Mouse (Mus musculus): ENCODE measurements around the gene Cntn4.

Cntn4 gene

DNA sequence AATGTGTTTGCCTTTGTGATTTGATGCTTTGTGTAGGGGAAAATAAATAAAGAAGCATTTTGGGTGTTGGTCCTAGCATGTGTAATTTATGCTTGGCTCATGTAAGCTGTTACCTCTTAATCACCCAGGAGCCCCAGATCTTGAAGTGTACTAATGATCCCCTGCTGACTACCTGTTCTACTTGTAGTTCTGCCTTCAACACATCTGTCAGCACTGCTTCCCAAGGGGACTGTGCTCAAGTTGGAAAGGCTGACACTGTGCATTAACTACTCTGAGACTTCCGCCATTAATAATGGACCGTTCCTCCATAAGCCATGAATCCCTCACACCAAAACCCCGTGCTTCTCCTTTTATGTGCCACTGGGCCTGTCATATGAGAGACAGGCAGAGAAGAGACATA lies 778.2 kb downstream of the Cntn4 start:
- intact Hi-C loops (cut with DNase I): no loop called here

DNA sequence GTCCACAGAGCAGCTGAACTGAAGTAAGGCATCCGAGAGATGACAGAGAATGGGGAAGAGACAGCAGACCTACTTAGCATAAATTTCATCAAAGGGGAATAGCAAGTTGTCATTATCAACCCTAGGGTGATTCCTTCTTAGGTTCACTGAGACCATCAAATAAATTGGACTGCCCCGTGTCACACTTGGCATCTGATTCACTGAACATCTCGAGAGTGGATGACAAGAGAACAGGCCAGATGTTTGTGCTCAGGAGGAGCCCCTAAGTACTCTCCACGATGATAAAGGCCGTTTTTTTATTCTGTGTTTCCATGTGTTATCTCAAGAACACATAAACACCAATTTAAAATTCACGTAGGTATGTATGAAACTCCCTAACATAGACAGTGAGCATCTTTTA lies 780.7 kb downstream of the Cntn4 start:
- intact Hi-C loops (cut with DNase I): no loop called here

DNA sequence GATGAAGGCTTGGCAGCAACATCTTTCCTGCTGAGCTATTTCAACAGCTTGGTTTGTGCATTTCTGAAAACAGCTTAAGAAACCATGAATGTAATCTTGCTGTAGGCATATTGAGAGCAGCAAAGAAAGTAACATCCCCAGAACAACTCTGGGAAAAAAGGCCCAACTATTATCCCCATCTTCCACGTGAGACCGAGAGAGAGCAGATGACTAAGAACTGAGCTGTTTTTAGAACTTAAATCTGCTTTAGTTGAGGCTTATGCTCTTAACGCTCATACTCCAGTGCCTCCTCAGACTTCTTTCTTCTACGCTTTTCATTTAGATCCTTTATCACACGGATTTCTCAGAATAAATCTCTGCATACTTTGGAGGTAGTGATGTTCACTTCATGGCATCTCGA lies 784.9 kb downstream of the Cntn4 start:
- intact Hi-C loops (cut with DNase I): no loop called here

DNA sequence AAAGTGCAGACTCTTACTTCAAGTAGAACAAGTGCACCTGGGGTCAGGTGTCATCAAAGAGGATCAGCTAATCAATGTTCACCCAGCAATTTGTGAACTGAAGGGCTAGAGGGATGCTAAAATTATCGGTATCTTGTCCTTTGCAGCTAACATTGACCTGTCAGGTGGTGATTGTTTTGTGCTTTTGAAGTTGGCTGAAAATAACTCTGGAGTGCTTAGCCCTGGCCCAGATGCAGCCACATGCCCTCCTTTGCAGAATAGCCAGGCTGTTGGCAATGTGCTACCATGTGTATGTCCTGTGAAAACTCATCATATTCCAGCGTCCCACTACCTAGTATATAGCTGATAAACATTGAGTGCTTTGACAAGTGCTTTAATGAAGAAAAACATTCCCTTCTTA lies 786.4 kb downstream of the Cntn4 start:
- intact Hi-C loops (cut with DNase I): no loop called here

DNA sequence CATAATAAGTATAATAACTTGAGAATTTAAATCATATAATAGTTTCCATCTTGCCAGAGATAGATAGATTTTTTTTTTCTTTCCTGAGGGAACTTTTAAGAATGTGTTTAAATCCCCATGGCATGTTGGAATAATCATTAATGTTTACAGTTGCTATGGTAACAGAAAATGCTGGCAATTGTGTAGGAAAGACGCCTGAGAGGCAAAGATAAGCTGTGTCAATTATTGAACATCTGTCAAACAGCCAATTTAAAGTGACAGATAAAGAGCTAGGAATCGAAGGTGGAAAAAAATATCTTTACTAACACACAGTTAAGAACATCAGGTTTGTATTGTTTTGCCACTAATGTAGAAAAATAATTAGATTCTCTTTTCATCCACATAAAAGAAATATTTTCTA lies 788.3 kb downstream of the Cntn4 start:
- intact Hi-C loops (cut with DNase I): no loop called here

DNA sequence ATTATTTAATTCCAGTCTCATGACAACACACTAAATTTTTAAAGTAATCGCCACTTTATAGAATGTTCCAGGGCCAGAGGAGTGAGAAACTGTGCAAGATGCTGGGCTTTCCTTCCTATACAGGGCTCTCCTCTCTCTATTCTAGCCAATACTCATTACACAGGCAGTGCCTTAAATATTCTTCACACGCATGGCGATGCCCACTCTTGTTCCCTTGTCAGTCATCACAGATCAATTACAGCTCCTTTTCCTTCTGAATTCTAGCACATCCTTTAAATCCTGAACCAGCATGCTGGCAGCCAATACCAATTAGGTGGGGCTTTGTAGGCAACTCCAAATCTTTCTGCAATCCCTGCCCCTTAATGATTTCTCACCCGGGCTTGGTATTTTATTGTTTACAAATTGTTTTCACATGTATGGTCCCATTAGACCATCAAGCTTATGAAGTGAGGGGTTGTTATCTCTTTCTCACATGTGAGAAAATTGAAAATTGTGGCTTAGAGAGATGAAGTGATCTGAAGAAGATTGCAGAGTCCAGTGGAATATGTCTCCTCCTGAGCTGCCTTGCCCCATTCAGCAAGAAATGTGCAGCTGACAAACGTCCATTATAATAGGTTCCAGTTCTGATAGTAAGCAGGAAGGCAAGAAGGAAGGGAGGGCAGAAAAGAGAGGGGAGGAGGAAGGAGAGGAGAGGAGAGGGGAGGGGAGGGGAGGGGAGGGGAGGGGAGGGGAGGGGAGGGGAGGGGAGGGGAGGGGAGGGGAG lies 789.0 kb downstream of the Cntn4 start:
- intact Hi-C loops (cut with DNase I): no loop called here

DNA sequence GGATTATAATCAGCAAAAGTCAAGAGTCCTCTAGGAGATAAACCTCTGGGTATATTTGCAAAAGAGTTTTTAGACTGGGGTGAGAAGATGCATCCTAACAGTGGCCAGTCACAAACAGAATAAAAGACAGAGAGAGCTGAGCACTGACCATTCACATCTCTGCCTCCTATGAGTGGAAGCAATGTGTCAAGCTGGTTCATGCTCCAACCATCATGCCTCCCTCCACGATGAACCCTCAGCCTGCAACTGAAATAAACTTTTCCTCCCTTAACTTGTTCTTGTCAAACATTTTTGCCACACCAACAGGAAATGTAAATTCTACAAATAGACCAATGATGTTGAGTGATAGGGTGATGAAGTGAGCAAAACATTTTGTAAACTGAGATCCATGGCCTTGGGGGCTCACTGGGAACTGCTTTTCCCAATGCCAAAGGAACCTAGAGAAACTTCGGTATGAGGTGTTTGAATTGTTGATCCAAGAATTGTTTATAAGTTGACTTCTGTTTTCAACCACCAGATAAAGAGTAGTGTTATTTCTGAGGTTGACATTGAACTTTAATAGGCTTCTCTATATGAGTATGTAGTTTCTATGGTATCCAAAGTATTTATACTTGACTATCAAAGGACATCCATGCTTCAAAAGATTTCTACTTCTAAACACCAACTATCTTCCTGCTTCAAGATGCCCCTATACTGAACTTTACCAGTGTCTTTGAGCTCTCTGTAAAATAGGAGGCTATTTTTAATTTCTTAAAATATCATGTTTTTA lies 794.6 kb downstream of the Cntn4 start:
- intact Hi-C loops (cut with DNase I): no loop called here

DNA sequence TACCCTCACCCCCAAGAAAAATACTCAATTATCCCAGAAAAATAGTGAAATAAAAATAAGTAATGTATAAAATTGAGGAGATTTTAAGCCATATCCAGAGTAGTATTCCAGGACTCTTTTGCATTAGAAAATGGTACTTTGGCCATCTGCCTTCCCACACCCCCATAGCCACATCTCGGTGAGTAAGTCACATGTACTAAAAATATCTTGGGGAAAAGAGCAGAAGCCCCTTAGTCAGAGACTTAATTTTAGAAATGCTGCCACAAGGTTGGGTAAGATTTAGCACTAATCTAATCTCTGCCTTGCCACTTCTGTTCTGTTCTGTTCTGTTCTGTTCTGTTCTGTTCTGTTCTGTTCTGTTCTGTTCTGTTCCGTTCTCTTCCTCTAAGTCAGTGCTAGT lies 796.4 kb downstream of the Cntn4 start:
- intact Hi-C loops (cut with DNase I): no loop called here

DNA sequence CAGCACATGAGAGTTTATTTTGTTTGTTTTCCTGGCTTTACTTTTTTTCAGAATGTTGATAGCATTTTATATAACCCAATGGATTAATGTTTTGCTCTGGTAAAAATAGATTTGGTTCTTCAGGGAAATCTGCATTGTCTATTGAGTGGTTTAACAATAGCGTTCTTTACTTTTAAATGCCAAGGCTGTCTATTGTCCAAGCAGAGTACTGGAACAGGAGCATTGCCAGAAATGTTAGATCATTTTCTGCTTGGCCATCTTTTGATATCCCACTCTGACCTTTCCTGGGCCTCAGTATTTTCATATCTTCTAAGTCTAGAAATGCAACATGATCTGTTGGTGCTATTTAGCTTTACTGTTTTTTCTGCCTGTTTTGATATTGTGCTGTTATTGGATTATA lies 804.1 kb downstream of the Cntn4 start:
- intact Hi-C loops (cut with DNase I): no loop called here

DNA sequence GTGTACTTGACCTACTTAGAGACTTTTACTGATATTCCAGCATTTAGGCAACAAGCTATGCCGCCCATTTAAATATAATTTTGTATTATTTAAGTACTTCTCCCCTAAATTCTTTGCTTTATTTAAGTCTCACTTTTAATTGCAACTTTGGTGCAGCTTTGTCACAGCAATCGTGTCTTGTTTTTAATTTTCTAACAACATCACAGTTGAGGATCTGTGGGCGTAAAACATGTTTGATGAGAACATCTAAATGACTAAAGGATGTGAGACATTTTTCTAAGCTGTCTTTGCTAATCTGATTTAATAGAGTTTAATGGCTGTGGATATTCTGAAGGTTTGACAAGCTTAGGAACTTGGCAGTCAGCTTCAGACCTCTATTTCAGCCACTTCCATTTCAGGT lies 818.8 kb downstream of the Cntn4 start:
- intact Hi-C loops (cut with DNase I): no loop called here

DNA sequence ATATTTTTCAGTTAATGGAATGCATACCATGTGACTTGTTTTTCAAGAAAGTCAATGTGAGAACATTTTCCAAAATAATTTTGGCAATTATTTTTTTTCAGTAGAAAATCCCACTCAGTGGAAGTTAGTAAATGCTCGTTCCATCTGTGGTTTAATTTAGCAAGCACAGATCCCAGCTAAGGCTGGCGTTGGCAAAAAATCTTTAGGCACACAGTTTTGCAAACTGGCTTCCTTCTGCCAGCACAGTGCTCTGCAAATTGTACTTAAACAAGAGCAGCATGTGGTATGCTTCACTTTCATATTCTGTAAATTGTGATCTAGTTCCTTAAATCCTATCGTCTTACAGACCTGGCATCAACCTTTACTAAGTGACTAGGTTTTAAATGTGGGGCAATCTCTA lies 821.7 kb downstream of the Cntn4 start:
- intact Hi-C loops (cut with DNase I): no loop called here

DNA sequence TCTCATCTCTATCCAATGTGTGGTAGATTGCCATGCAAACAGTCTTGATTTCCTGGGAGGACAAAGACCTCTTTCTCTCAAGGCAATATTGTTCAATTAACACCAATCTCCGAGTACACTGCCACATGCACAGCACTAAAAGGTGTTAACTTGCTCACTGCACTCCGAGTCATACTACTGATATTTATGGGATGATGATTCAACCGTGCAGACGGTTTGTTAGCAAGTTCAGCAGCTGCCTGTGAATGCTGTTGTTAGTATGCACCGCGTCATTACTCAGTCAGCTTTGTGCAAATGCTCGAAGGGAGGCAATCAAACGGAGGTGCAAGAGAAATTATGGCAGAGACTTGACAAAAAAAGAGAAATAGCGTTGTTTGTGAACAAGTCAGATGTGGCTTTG lies 826.5 kb downstream of the Cntn4 start:
- intact Hi-C loops (cut with DNase I): no loop called here

DNA sequence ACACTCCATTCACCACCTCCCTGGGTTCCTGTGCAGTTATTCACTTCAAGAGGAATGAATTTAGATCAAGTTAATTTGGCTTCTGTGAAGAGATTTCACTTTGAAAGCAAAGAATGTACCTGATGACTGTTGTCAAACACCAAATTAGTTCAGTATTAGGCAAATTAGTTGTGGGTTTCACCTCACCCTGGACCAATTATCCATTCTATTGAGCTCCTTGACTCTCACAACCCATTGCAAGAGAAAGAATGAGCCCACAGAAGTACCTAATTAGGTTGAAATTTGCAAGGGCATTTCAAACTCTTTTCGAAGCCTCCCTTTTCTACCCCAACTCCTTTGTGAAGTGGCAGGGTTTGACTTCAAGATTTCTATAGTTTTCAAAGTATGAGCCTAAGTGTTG lies 842.9 kb downstream of the Cntn4 start:
- intact Hi-C loops (cut with DNase I): no loop called here

DNA sequence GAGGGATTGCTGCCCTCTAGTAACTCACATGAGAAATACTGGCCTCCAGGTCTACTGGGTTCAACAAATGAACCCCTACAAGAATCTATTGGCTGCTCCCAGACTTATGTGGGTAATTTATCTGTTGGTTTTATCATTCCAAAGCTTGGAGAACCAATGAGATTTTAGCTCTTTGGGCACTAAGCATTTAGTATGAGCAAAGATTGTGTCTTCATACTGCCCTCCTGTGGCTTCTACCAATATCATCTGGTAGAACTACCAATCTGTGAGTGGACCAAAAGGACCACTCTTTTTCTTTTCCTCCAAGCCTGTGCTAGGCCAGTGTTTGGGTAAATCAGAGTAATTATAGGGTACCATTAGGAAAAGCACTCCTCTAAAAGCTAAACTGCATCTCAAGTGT lies 866.0 kb downstream of the Cntn4 start:
- intact Hi-C loops (cut with DNase I): no loop called here

DNA sequence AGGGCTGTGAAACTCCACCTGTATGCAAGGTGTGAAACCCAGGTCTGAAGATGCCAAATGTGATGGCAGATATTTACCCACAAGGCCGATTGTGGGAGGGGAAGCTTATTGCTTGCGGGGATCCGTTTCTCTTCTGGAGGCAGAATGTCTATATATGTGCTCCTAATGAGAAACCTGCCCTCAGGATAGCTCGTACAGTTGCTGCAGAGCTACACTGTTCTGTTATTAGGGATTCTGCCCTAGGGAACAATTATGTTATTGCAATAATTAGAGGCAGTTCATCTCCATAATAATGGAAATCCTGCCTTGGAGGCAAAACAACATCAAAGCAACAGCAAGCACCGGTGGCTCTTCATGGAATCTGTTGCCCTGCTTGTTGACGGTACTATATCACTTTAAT lies 884.2 kb downstream of the Cntn4 start:
- intact Hi-C loops (cut with DNase I): no loop called here

DNA sequence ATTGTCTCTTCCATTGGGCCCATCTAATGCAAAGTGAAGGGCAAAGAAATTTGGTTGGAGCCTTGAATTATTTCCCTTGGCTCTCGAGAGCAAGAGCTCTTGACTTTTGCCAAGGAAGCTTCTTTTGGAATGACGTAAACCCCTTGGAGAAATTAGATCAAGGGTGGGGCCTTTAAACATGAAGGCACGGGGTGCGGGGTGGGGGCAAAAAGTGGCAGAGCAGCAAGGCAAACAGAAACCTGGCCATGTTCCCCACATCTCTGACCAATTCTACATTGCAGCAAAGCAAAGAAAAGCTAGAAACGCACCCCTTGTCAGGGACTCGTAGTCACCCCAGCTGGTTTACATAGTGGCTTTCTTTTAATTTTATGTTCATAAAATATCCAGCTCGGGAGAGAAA lies 887.9 kb downstream of the Cntn4 start:
- intact Hi-C loops (cut with DNase I): no loop called here

DNA sequence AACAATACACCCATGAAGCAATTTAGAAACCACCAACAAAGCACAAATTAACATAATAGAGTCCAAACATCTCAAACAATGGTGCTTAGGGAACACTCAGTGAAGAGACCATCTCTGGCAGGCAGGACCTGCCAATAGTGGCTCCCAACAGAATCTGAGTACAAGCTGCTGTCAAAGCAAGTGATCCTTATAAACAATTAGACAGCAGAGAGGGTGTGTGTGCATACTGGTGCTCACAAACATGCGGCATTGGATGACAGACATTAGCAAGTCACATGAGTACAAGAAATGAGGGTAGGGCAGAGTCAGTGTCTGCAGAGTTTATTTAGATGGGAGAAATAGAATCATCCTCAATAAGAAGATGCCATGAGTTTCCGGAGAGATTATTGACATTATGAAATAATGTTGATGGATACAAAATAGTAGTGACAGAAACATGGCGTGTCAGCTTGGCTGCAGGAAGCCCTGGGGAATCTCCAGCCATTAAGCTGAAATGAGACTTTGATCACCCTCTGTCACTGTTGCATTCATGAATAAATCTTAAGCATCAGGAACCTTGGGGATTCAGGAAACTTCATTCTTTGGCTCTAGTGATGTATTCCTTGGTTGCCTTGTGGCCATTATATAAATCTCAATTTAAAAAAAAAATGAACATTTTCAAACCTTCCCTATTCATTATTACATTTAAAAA lies 888.5 kb downstream of the Cntn4 start:
- intact Hi-C loops (cut with DNase I): no loop called here

DNA sequence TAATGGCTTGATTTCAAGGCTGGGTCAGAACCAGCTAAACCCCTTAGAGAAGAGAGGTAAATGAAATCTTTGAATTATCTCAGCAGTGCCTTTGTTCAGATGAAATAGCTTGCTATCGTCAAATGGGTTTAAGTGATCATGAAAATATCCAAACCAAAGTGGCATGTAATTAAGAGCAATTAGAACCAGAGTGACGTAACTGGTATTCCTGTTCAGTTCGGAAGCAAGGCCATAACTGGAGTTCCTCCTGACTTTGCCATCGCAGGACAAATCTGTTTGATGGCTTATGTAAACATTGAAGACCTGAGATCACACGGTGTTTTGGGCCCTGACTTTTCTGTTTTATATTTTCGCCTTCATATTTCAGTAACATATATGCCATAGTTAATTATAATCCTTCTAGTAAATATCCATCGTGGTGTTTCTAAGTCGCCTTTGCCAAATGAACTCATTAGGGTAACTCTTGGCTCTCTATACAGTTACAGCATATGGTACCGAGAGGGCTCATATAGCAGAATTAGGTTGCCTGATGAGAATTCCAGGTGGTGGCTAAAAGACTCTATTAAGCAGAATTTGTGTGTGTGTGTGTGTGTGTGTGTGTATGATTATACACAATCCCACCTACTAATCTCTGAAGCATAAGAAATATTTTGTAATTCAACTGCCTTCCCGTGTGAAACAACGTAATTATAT lies 889.6 kb downstream of the Cntn4 start:
- intact Hi-C loops (cut with DNase I): no loop called here

DNA sequence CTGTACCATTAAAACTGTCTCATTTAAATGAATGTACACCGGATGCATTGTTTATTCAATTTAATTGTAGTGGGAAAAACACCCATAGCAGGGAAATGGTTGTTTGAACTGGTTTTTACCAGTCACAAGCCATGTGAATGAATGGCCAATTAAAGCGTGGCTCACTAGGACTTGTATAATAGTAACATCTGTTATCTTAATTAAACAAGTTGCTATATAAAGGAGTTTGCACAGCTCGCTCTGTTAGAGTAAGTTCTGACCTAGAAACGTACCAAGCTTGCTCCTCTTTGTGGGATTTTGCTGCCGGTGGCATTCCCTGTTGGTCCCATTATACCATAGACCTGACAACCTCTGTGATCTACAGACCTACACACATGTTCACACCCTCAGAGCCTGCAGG lies 902.7 kb downstream of the Cntn4 start:
- intact Hi-C loops (cut with DNase I): no loop called here

DNA sequence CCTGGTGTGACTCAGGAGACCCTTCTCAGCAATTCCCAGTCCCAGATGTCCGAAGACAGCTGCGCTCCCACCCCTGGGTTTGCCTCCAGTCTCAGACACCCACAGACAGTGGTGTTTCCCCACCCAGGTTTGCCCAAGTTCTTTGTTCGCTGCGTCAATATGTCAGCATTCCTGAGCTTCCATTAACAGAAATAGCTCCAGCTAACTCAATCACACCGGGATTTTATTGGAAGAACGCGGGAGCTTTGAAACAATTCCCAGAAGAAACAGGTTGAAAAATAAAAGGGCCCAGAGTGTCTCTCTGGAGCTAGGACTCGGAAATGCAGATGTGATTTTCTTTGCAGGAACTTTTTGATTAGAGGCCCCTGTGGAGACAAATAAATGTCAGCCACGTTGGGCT lies 916.3 kb downstream of the Cntn4 start:
- intact Hi-C loops (cut with DNase I): no loop called here

DNA sequence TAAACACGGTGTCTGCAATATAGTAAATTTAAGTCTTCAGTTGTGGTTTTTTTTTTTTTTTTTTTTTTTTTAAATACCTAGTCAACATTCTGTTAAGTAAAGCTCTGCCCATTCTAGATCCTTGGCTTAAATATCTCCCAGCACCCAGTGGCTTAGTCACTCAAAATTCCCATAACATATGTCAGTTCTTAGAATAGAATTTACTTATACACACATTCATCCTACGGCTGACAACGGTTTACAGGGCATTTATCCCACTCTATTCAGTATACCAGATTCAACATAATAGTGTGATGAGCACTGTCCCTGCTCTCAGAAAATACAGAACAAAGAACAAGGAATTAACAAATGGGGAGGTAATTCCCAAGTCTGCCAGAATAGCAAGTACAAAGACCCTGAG lies 939.6 kb downstream of the Cntn4 start:
- intact Hi-C loops (cut with DNase I): no loop called here

DNA sequence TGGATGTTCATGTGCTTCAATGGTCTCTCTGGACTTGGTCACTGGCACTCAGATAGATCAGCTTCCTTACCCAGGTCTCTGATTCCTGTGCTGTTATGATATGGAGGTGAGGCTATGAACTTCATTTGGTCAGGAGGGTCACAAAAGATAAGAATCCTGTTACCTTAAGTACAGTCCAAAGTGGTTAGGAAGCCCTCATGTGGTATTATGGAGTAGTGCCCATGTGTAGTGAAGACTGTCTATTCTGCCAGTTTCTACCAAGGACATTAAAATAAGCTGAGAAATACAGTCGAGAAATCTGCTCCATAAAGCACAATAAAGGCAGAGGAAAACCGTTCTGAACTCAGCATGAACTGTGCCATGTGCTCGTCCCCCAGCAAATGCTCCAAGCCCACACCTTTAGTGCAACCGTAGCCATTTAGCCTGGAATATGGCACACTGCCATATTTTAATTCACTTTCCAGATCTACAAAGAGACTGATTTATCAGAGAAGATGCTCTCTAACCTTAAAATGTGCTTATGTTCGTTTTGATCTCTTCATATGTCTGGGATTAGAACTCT lies 943.8 kb downstream of the Cntn4 start:
- intact Hi-C loops (cut with DNase I): no loop called here

All from adrenal gland (tissue).